In the genomic region with DNA sequence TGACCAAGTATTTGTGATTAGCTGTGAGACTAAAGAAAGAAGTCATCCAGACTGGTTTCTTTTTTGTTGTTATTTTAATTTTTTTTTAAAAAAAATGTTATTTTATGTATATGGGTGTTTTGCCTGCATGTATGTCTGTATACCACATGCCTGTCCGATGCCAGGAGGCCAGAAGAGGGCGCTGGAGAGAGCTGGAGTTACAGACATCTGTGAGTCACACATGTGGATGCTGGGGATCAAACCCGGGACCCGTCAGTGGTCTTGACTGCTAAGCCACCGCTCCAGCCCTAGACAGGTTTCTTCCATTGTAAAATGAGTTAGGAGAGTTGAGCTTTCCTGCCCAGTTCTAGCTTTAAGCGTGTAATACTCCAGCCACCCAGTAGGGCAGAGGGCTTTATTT, we compare ENCODE assay signal across 13 mouse cellular contexts. TPM values are rescaled to one million over a fixed set of nuclear protein-coding genes. Genes with fewer than 3 reads are reported as not detected.
A peak's percentile ranks its signal among the peaks of the same experiment; 100 is the strongest.
DNase-seq lines count a peak whose midpoint lies in the region; ATAC-seq lines count a peak whose summit lies in the region.
"Had no signal": no experiment of that assay in that cellular context is flagged by ENCODE, and none has a peak within 500 bp of the region (broad histone marks: within the 10 kb centered on the region; RNA-seq: fewer than 3 reads in every experiment).

No protein-coding gene starts in this region.

- 0 out of 2 replicates have a peak, but pooled peaks cover 4% of the 10 kb centered on the region for H3K4me1 ChIP-seq in kidney, embryonic 16.5 days (ENCODE audit: insufficient read depth, low read length)
- H3K4me1 ChIP-seq: heart, embryonic 15.5 days had no signal

- H3K9me3 ChIP-seq in kidney, embryonic 16.5 days (ENCODE audit: low read length): no peaks in the 10 kb centered on the region
- H3K9me3 ChIP-seq: heart, embryonic 15.5 days had no signal

- no peaks in the 10 kb centered on the region for H3K36me3 ChIP-seq in kidney, embryonic 16.5 days (ENCODE audit: insufficient read depth, low read length)

- DNase-seq in kidney, adult 18-20 months: peak; percentile 8
- DNase-seq in urinary bladder, postnatal 14 days (ENCODE audit: low spot score): peak; percentile 8
- no peak for DNase-seq in urinary bladder, postnatal 4 days (ENCODE audit: low spot score in 2 of 2)
- peak; percentile 44 for DNase-seq in induced T-regulatory cell, adult 2 months (ENCODE audit: low read depth)
- DNase-seq in right cerebral cortex, postnatal 14 days: no peak
- no peak for DNase-seq in adrenal gland, adult 2 months
- DNase-seq in urinary bladder, postnatal 36 days (ENCODE audit: low spot score in 2 of 2): no peak
- DNase-seq: cerebellum, adult 8-10 months had no signal

- no peak overlapping the region for H3K4me2 ChIP-seq in kidney, embryonic 16.5 days (replicated peaks; ENCODE audit: low read depth, low read length)
- H3K4me2 ChIP-seq: heart, embryonic 15.5 days had no signal

- H3K27ac ChIP-seq in kidney, embryonic 16.5 days (ENCODE audit: low read length): no peak overlapping the region
- H3K27ac ChIP-seq: heart, embryonic 15.5 days; kidney, postnatal 0 days had no signal

- ATAC-seq in kidney, embryonic 16.5 days (ENCODE audit: low FRiP score, low TSS enrichment): no peak

- H3K9ac ChIP-seq in kidney, embryonic 16.5 days (replicated peaks; ENCODE audit: low read length): no peak overlapping the region
- H3K9ac ChIP-seq: heart, embryonic 15.5 days had no signal

- H3K27me3 ChIP-seq in kidney, embryonic 16.5 days (ENCODE audit: insufficient read depth, low read length): no peaks in the 10 kb centered on the region
- H3K27me3 ChIP-seq: heart, embryonic 15.5 days had no signal

- WGBS in kidney, embryonic 16.5 days: 67% methylated on average over 6 of the region's 6 CpGs

- no peak overlapping the region for H3K4me3 ChIP-seq in kidney, embryonic 16.5 days (ENCODE audit: low read length)
- H3K4me3 ChIP-seq: erythroblast, embryonic 14.5 days; heart, embryonic 15.5 days; myocyte had no signal

RNA-seq across cellular contexts. Expression of gene Klhl41, which starts 10.1 kb away (rescaled TPM):
- polyA plus RNA-seq in kidney, embryonic 16.5 days (2015; fragmentation: Nextera tagmentation; extraction: Ambion mirVana): 0.86 and 1.1 TPM in 2 replicates
- total RNA-seq in adrenal gland, adult 2 months (2021): under 1 TPM; 0.35 TPM
- polyA plus RNA-seq in adrenal gland, adult 2 months (2012; rRNA removed): 0.04 TPM in 1 of 2 replicates, not detected in the other
- polyA plus RNA-seq: erythroblast, embryonic 14.5 days had no signal

RNA-seq across cellular contexts. Expression of gene Bbs5, which starts 33.0 kb away (rescaled TPM):
- polyA plus RNA-seq in kidney, embryonic 16.5 days (2015; fragmentation: Nextera tagmentation; extraction: Ambion mirVana): 16.1 and 19.9 TPM in 2 replicates
- 1 to 10 TPM; 7.0 to 8.3 TPM for total RNA-seq in adrenal gland, adult 2 months (2021)
- polyA plus RNA-seq in adrenal gland, adult 2 months (2012; rRNA removed): 0.07 and 0.43 TPM in 2 replicates
- polyA plus RNA-seq: erythroblast, embryonic 14.5 days had no signal

RNA-seq across cellular contexts. Expression of gene Fastkd1, which starts 33.3 kb away (rescaled TPM):
- polyA plus RNA-seq in kidney, embryonic 16.5 days (2015; fragmentation: Nextera tagmentation; extraction: Ambion mirVana): 12.4 and 14.1 TPM in 2 replicates
- 10 to 100 TPM; 20.1 to 28.2 TPM for total RNA-seq in adrenal gland, adult 2 months (2021)
- polyA plus RNA-seq in adrenal gland, adult 2 months (2012; rRNA removed): 3.3 and 3.7 TPM in 2 replicates
- polyA plus RNA-seq: erythroblast, embryonic 14.5 days had no signal

RNA-seq across cellular contexts. Expression of gene Ppig, which starts 42.4 kb away (rescaled TPM):
- polyA plus RNA-seq in kidney, embryonic 16.5 days (2015; fragmentation: Nextera tagmentation; extraction: Ambion mirVana): 130 and 139 TPM in 2 replicates
- 10 to 100 TPM; 48.9 to 61.8 TPM for total RNA-seq in adrenal gland, adult 2 months (2021)
- polyA plus RNA-seq in adrenal gland, adult 2 months (2012; rRNA removed): 0.40 and 0.71 TPM in 2 replicates

Comparison
In these comparisons a context has a peak if more than half of its experiments do, and no peak if none do; other contexts are left out.
1. DNase-seq: peak in kidney, adult 18-20 months (single experiment), urinary bladder, postnatal 14 days (single experiment) and induced T-regulatory cell, adult 2 months (single experiment); none in urinary bladder, postnatal 4 days (0 of 2), right cerebral cortex, postnatal 14 days (single experiment), adrenal gland, adult 2 months (single experiment) and urinary bladder, postnatal 36 days (0 of 2).
2. RNA of gene Bbs5, which starts 33.0 kb away (polyA plus RNA-seq): 16.1 to 19.9 TPM in kidney, embryonic 16.5 days; 0.07 to 0.43 TPM in adrenal gland, adult 2 months; every median in the first group is over 10 times any median in the second.